Mouse (Mus musculus) stomach, postnatal 0 days (tissue): ENCODE data around the gene Fam214a.

Source experiments
- CTCF ChIP-seq: IDR thresholded peaks from 2 replicates; pipeline ENCODE4 v1.5.1; 2016; ENCODE audit warnings: antibody characterized with exemption, low read depth, mild to moderate bottlenecking, moderate library complexity
- EP300 ChIP-seq: optimal IDR thresholded peaks from 2 replicates; pipeline ENCODE3; 2016; ENCODE audit warnings: antibody characterized with exemption

DNA sequence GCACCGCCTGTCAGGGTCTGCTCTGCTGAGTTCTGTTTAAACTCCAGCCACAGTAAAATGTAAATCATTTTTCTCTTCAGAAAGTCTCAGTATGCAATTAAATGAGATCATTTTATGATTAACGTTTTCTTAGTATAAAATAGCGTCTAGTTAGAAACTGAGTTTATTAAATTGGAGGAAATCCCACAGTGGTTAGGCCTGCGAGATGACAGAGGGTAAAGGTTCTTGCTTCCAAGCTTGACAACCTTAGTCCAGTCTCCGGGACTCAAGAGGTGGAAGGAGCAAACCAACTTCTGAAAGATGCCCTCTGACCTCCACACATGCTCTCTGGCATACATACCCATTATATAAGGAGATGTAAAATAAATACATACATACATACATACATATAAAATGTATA lies 102.4 kb downstream of the Fam214a start:
- TF ChIP-seq CTCF: no peak
- TF ChIP-seq EP300: no peak
